Mouse (Mus musculus) yolk sac, embryonic 10.5 days (tissue): ENCODE measurements at regions not wholly inside any gene's neighbourhood (a gene's known extent, or its start where the extent isn't known, plus 50 kb on each side); places are given as distances from the start of the nearest gene placed in this dataset.

ENCODE experiments used
- DNase-seq: peaks from one replicate; pipeline ENCODE4 v3.0.0-alpha.2; 2017; ENCODE audit warnings: low spot score

GRCm38 (mm10) chr3:40470101-40470500 lies 61.0 kb upstream of the Intu start:
- DNase-seq: no peak

DNA sequence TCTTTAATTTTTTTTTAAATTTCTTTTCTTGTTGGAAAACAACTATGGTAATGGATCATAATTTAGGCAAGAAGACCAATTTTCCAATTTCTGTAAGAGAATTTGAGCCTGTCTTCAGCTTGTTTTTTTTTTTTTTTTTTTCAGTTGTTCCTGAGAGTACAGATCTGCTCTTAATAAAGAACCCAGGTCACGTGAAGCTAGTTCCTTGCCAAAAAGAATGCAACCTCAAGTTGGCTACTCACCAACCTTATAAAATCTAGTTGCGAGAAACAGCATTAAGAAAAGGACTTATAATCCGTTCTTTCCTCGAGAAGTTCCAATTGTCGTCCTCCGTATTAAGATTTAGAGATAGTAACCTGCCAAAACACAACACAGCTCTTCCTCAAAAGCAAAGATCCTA lies 58.3 kb upstream of the Intu start:
- no peak for DNase-seq

GRCm38 (mm10) chr3:40480258-40480951 lies 50.7 kb upstream of the Intu start:
- DNase-seq: no peak
